Mouse (Mus musculus): ENCODE results near the gene Dhx8.
A peak's percentile ranks its signal among the peaks of the same experiment; 100 is the strongest.

Dhx8 gene

GRCm38 (mm10) chr11:101798083-101798482 is 65.4 kb downstream of the Dhx8 start:
- no peak for DNase-seq (ENCODE audit: low read depth, low spot score)

- no peak for DNase-seq (ENCODE audit: low read depth, low spot score)
These were observed 68.7 kb downstream of the Dhx8 start for GRCm38 (mm10) chr11:101801386-101801785.

GRCm38 (mm10) chr11:101805113-101805704 is 72.5 kb downstream of the Dhx8 start:
- DNase-seq (ENCODE audit: low read depth, low spot score) = no peak

GRCm38 (mm10) chr11:101806741-101807140 is 74.0 kb downstream of the Dhx8 start:
- DNase-seq (ENCODE audit: low read depth, low spot score) = peak; percentile 75

GRCm38 (mm10) chr11:101807266-101807665 is 74.5 kb downstream of the Dhx8 start:
- DNase-seq (ENCODE audit: low read depth, low spot score) = peak; percentile 97

GRCm38 (mm10) chr11:101809060-101809828 is 76.5 kb downstream of the Dhx8 start:
- DNase-seq (ENCODE audit: low read depth, low spot score) = no peak

- DNase-seq (ENCODE audit: low read depth, low spot score) = peak; percentile 85
These were observed 80.5 kb downstream of the Dhx8 start for GRCm38 (mm10) chr11:101813259-101813658.

GRCm38 (mm10) chr11:101814375-101815102 is 81.8 kb downstream of the Dhx8 start:
- peak; percentile 84 for DNase-seq (ENCODE audit: low read depth, low spot score)

GRCm38 (mm10) chr11:101815103-101816085 is 82.7 kb downstream of the Dhx8 start:
- DNase-seq (ENCODE audit: low read depth, low spot score) = no peak
